ENCODE assay signal across 23 mouse cellular contexts in the genomic region with DNA sequence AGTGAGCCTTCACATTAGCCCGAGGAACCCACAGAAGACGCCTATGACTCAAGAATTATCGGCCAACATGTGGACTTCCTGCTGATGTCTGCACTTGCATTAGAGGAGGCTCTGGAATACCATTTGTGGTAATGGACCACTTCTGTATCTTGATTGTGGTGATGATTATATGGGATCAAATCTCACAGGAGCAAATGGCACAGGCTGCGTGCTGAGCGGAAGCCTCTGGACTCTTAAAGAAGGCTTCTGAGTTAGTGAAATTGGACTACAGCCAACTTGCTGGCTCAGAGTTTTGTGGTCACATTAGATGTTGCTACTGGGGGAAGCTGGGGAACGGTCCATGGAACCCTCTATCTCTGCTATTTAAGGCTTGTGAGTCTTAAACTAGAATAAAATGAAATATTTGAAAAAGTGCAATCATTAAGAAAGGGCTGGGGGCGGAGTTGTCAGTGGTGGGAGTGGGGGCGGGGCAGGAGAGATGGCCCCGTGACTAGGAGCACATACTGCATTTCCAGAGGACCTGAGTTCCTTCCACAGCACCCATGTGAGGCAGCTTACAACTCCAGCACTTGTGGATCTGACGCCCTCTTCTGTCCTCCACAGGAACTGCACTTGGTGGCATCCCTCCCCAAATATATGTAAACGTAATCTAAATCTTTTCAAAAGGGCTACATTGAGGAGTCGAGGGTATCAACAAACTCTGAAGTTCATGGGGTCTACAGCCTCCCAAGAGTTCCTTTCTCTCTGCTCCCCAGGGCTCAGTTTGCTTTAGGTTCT. TPM values are rescaled to one million over a fixed set of nuclear protein-coding genes. Genes with fewer than 3 reads are reported as not detected.
A peak's percentile ranks its signal among the peaks of the same experiment; 100 is the strongest.
DNase-seq lines count a peak whose midpoint lies in the region; ATAC-seq and TF ChIP-seq lines count a peak whose summit lies in the region.
"Had no signal": no experiment of that assay in that cellular context is flagged by ENCODE, and none has a peak within 500 bp of the region (broad histone marks: within the 10 kb centered on the region; RNA-seq: fewer than 3 reads in every experiment).

No protein-coding gene starts in this region.

- WGBS in heart, adult 2 months: 81% methylated on average over 12 of the region's 12 CpGs
- 78% methylated on average over 12 of the region's 12 CpGs for WGBS in lung, embryonic 14.5 days
- WGBS in lung, adult 2 months: 81% methylated on average over 12 of the region's 12 CpGs

- H3K4me2 ChIP-seq in lung, embryonic 14.5 days: no peak overlapping the region
- H3K4me2 ChIP-seq: embryonic facial prominence, embryonic 15.5 days; hindbrain, embryonic 13.5 days; lung, embryonic 15.5 days; midbrain, embryonic 15.5 days; stomach, embryonic 15.5 days had no signal

- peak; percentile 25 for TF ChIP-seq CTCF in heart, adult 2 months (IDR thresholded peaks at IDR 0.05)
- peak; percentile 27; the same call in 1 of the 2 replicates for TF ChIP-seq CTCF in lung, embryonic 14.5 days (IDR thresholded peaks at IDR 0.05; ENCODE audit: low read depth)
- TF ChIP-seq CTCF in lung, adult 2 months (IDR thresholded peaks at IDR 0.05; ENCODE audit: insufficient read depth, low read length): no peak

- intact Hi-C loops in heart, adult 2 months (cut with DNase I): no loop called here
- intact Hi-C loops in left cerebral cortex, postnatal 25 days (cut with DNase I): no loop called here
- intact Hi-C loops in gastrocnemius, postnatal 14 days (cut with DNase I; ENCODE audit: low total_unique reads): no loop called here

- TF ChIP-seq EP300 in heart, adult 2 months (IDR thresholded peaks at IDR 0.05; ENCODE audit: insufficient read depth, low read depth, low read length): no peak

- H3K27ac ChIP-seq in heart, adult 2 months: no peak overlapping the region
- no peak overlapping the region for H3K27ac ChIP-seq in lung, embryonic 14.5 days (ENCODE audit: low read depth)
- H3K27ac ChIP-seq: embryonic facial prominence, embryonic 15.5 days; forebrain, embryonic 10.5 days; heart, embryonic 10.5 days; hindbrain, embryonic 13.5 days; lung, embryonic 15.5 days; midbrain, embryonic 15.5 days; stomach, embryonic 15.5 days had no signal

- H3K9ac ChIP-seq in heart, adult 2 months (ENCODE audit: low read depth, low read length): no peak overlapping the region
- no peak overlapping the region for H3K9ac ChIP-seq in lung, embryonic 14.5 days
- H3K9ac ChIP-seq: embryonic facial prominence, embryonic 15.5 days; hindbrain, embryonic 13.5 days; lung, embryonic 15.5 days; midbrain, embryonic 15.5 days; stomach, embryonic 15.5 days had no signal

- no peak for DNase-seq in heart, adult 2 months
- no peak for DNase-seq in heart, adult 18-20 months
- peak; percentile 51 for DNase-seq in lung, embryonic 14.5 days
- no peak for DNase-seq in lung, adult 2 months
- DNase-seq in R1 (ENCODE audit: low read depth, low spot score): peak; percentile 63
- peak; percentile 48 for DNase-seq in testis, postnatal 10 days (ENCODE audit: low spot score)
- no peak for DNase-seq in left cerebral cortex, postnatal 25 days (ENCODE audit: low spot score in 2 of 2)
- DNase-seq in gastrocnemius, postnatal 14 days: no peak
- DNase-seq: cerebellum, adult 2 months; gastrocnemius, postnatal 25 days; heart, postnatal 10 days; kidney, postnatal 10 days; layer of hippocampus, adult 9-11 months; spleen, adult 18-20 months; thymus, postnatal 25 days had no signal

- no peaks in the 10 kb centered on the region for H3K9me3 ChIP-seq in lung, embryonic 14.5 days (ENCODE audit: low read depth, low read length)
- H3K9me3 ChIP-seq: embryonic facial prominence, embryonic 15.5 days; forebrain, embryonic 10.5 days; heart, embryonic 10.5 days; hindbrain, embryonic 13.5 days; lung, embryonic 15.5 days; midbrain, embryonic 15.5 days; stomach, embryonic 15.5 days had no signal

- no peak for ATAC-seq in lung, embryonic 14.5 days (ENCODE audit: insufficient read depth)
- ATAC-seq: midbrain, embryonic 15.5 days had no signal

- no peak for TF ChIP-seq POLR2A in heart, adult 2 months (IDR thresholded peaks at IDR 0.05; ENCODE audit: insufficient read depth, low read depth, low read length)
- TF ChIP-seq POLR2A in lung, adult 2 months (IDR thresholded peaks at IDR 0.05; ENCODE audit: borderline replicate concordance, extremely low read depth, low read depth, low read length): no peak

- no peaks in the 10 kb centered on the region for H3K79me2 ChIP-seq in heart, adult 2 months (replicated peaks; ENCODE audit: control insufficient read depth, insufficient read depth, low read length)

- H3K27me3 ChIP-seq in heart, adult 2 months (ENCODE audit: control insufficient read depth, insufficient read depth, low read length): no peaks in the 10 kb centered on the region
- H3K27me3 ChIP-seq in lung, embryonic 14.5 days (ENCODE audit: insufficient read depth, low read length): no peaks in the 10 kb centered on the region
- H3K27me3 ChIP-seq: embryonic facial prominence, embryonic 15.5 days; lung, embryonic 15.5 days; midbrain, embryonic 15.5 days; stomach, embryonic 15.5 days had no signal

- H3K36me3 ChIP-seq in heart, adult 2 months (ENCODE audit: control insufficient read depth, insufficient read depth, low read length): no peaks in the 10 kb centered on the region
- H3K36me3 ChIP-seq in lung, embryonic 14.5 days (ENCODE audit: insufficient read depth): no peaks in the 10 kb centered on the region
- H3K36me3 ChIP-seq: embryonic facial prominence, embryonic 15.5 days; forebrain, embryonic 10.5 days; heart, embryonic 10.5 days; hindbrain, embryonic 13.5 days; lung, embryonic 15.5 days; midbrain, embryonic 15.5 days; stomach, embryonic 15.5 days had no signal

- no peaks in the 10 kb centered on the region for H3K4me1 ChIP-seq in heart, adult 2 months (ENCODE audit: control insufficient read depth, insufficient read depth, low read length)
- no peaks in the 10 kb centered on the region for H3K4me1 ChIP-seq in lung, embryonic 14.5 days (ENCODE audit: insufficient read depth)
- no peaks in the 10 kb centered on the region for H3K4me1 ChIP-seq in lung, adult 2 months (ENCODE audit: control insufficient read depth, insufficient read depth, low read length)
- H3K4me1 ChIP-seq: embryonic facial prominence, embryonic 15.5 days; forebrain, embryonic 10.5 days; hindbrain, embryonic 13.5 days; lung, embryonic 15.5 days; midbrain, embryonic 15.5 days had no signal

- no peak overlapping the region for H3K4me3 ChIP-seq in heart, adult 2 months
- no peak overlapping the region for H3K4me3 ChIP-seq in lung, embryonic 14.5 days (ENCODE audit: low read depth, low read length)
- H3K4me3 ChIP-seq in lung, adult 2 months (replicated peaks; ENCODE audit: extremely low read depth, low read depth, low read length): no peak overlapping the region
- H3K4me3 ChIP-seq: embryonic facial prominence, embryonic 15.5 days; forebrain, embryonic 10.5 days; heart, embryonic 10.5 days; hindbrain, embryonic 13.5 days; lung, embryonic 15.5 days; midbrain, embryonic 15.5 days; stomach, embryonic 15.5 days had no signal

RNA-seq across cellular contexts. Expression of a gene that starts 56.1 kb away (rescaled TPM):
- total RNA-seq in heart, adult 2 months (2021): 1 to 10 TPM; 1.8 to 3.2 TPM
- polyA plus RNA-seq in heart, adult 2 months (2012; rRNA removed): 2.0 and 2.8 TPM in 2 replicates
- total RNA-seq in heart, adult 18-20 months (2021): 1 to 10 TPM; 1.8 to 2.0 TPM
- polyA plus RNA-seq in lung, embryonic 14.5 days (2014; fragmentation: Nextera tagmentation; extraction: Ambion mirVana): 1.6 and 1.7 TPM in 2 replicates
- 6.7 and 8.8 TPM in 2 replicates for polyA plus RNA-seq in lung, adult 2 months (2012; rRNA removed)
- total RNA-seq in left cerebral cortex, postnatal 25 days (2021): under 1 TPM; 0.18 TPM
- total RNA-seq in gastrocnemius, postnatal 14 days (2021): under 1 TPM; 0.23 to 0.42 TPM

RNA-seq across cellular contexts. Expression of a gene that starts 56.6 kb away (rescaled TPM):
- total RNA-seq in heart, adult 2 months (2021): under 1 TPM; 0.08 to 0.14 TPM
- 0.04 TPM in 1 of 2 replicates, not detected in the other for polyA plus RNA-seq in heart, adult 2 months (2012; rRNA removed)
- not detected for total RNA-seq in heart, adult 18-20 months (2021)
- polyA plus RNA-seq in lung, embryonic 14.5 days (2014; fragmentation: Nextera tagmentation; extraction: Ambion mirVana): 2.5 and 3.3 TPM in 2 replicates
- 0.11 and 6.3 TPM in 2 replicates for polyA plus RNA-seq in lung, adult 2 months (2012; rRNA removed)
- total RNA-seq in left cerebral cortex, postnatal 25 days (2021): 1 to 10 TPM in 1 of 2 experiments, under 1 TPM in 1; 0.69 to 1.5 TPM
- under 1 TPM; 0.16 to 0.29 TPM for total RNA-seq in gastrocnemius, postnatal 14 days (2021)
- total RNA-seq: megakaryocyte, adult 5-6 weeks had no signal

Comparison
In these comparisons a context has a peak if more than half of its experiments do, and no peak if none do; other contexts are left out.
1. DNase-seq: peak in lung, embryonic 14.5 days (single experiment), R1 (single experiment) and testis, postnatal 10 days (single experiment); none in heart, adult 2 months (0 of 2), heart, adult 18-20 months (0 of 2), lung, adult 2 months (single experiment), left cerebral cortex, postnatal 25 days (0 of 2) and gastrocnemius, postnatal 14 days (single experiment).